Mouse (Mus musculus): ENCODE measurements around the gene Zfand5. TPM values are rescaled to one million over a fixed set of nuclear protein-coding genes. Genes with fewer than 3 reads are reported as not detected.
"Not testable (repeated sequence)": the region's sequence is repeated elsewhere in the genome, so short reads cannot be mapped to it uniquely, and the experiment has no call there.

The Zfand5 gene
- total RNA-seq (2022): 100 to 1,000 TPM; 138 to 143 (median 141) TPM

GRCm38 (mm10) chr19:21271741-21272654 lies at the start of gene Zfand5:
Zfand5 (plus strand) TSS chr19:21272278.
- DNase-seq (ENCODE audit: low spot score in 2 of 2): peak; percentile 93 to 98

- peak; percentile 20 to 27 for DNase-seq (ENCODE audit: low spot score in 2 of 2)
These were observed 44.9 kb upstream of the Zfand5 start for GRCm38 (mm10) chr19:21227131-21227530.

GRCm38 (mm10) chr19:21227754-21228153 lies 44.3 kb upstream of the Zfand5 start:
- no peak for DNase-seq (ENCODE audit: low spot score in 2 of 2)

- DNase-seq (ENCODE audit: low spot score in 2 of 2): not testable (repeated sequence)
These were observed 23.3 kb upstream of the Zfand5 start for GRCm38 (mm10) chr19:21248730-21249129.

GRCm38 (mm10) chr19:21253846-21254245 lies 18.2 kb upstream of the Zfand5 start:
- no peak for DNase-seq (ENCODE audit: low spot score in 2 of 2)

- DNase-seq (ENCODE audit: low spot score in 2 of 2): no peak
These were observed 16.2 kb upstream of the Zfand5 start for GRCm38 (mm10) chr19:21255920-21256319.

- no peak for DNase-seq (ENCODE audit: low spot score in 2 of 2)
These were observed 12.6 kb upstream of the Zfand5 start for GRCm38 (mm10) chr19:21259453-21259852.

- DNase-seq (ENCODE audit: low spot score in 2 of 2): no peak
These were observed 11.8 kb upstream of the Zfand5 start for GRCm38 (mm10) chr19:21260280-21260679.

- no peak for DNase-seq (ENCODE audit: low spot score in 2 of 2)
These were observed 892 bp upstream of the Zfand5 start for GRCm38 (mm10) chr19:21271186-21271585.

GRCm38 (mm10) chr19:21272655-21273284 lies 692 bp downstream of the Zfand5 start:
- DNase-seq (ENCODE audit: low spot score in 2 of 2): peak; percentile 52 to 65

- no peak for DNase-seq (ENCODE audit: low spot score in 2 of 2)
These were observed 1.4 kb downstream of the Zfand5 start for GRCm38 (mm10) chr19:21273440-21273839.

GRCm38 (mm10) chr19:21274181-21274591 lies 2.1 kb downstream of the Zfand5 start:
- peak; percentile 64 to 85 for DNase-seq (ENCODE audit: low spot score in 2 of 2)

- DNase-seq (ENCODE audit: low spot score in 2 of 2): no peak
These were observed 2.6 kb downstream of the Zfand5 start for GRCm38 (mm10) chr19:21274714-21275113.

- DNase-seq (ENCODE audit: low spot score in 2 of 2): no peak
These were observed 4.2 kb downstream of the Zfand5 start for GRCm38 (mm10) chr19:21276317-21276716.

GRCm38 (mm10) chr19:21286421-21287097 lies 14.5 kb downstream of the Zfand5 start:
- DNase-seq (ENCODE audit: low spot score in 2 of 2): no peak

- DNase-seq (ENCODE audit: low spot score in 2 of 2): no peak
These were observed 25.3 kb downstream of the Zfand5 start for GRCm38 (mm10) chr19:21297411-21297810.

GRCm38 (mm10) chr19:21301787-21302186 lies 29.7 kb downstream of the Zfand5 start:
- no peak for DNase-seq (ENCODE audit: low spot score in 2 of 2)

- peak; percentile 10 to 18 for DNase-seq (ENCODE audit: low spot score in 2 of 2)
These were observed 35.7 kb downstream of the Zfand5 start for GRCm38 (mm10) chr19:21307755-21308154.

- DNase-seq (ENCODE audit: low spot score in 2 of 2): not testable (repeated sequence)
These were observed 38.3 kb downstream of the Zfand5 start for GRCm38 (mm10) chr19:21310364-21310763.

GRCm38 (mm10) chr19:21315701-21316100 lies 43.6 kb downstream of the Zfand5 start:
- DNase-seq (ENCODE audit: low spot score in 2 of 2): no peak

- no peak for DNase-seq (ENCODE audit: low spot score in 2 of 2)
These were observed 47.5 kb downstream of the Zfand5 start for GRCm38 (mm10) chr19:21319618-21320017.

GRCm38 (mm10) chr19:21325333-21325732 lies 53.3 kb downstream of the Zfand5 start:
- DNase-seq (ENCODE audit: low spot score in 2 of 2): peak in 1 of 2 experiments; percentile 17
